Mouse (Mus musculus) monocyte, adult 5-6 weeks (primary cell): ENCODE data around the gene Sox13. TPM values are rescaled to one million over a fixed set of nuclear protein-coding genes. Genes with fewer than 3 reads are reported as not detected.
A peak's percentile ranks its signal among the peaks of the same experiment; 100 is the strongest.

Source experiments
- ATAC-seq: fragments of 153-309, 156-312 bp; replicated peaks from 2 replicates; pipeline ENCODE4 v1.8.0; 2017; ENCODE audit warnings: mild to moderate bottlenecking; ENCODE audit not compliant: low TSS enrichment, insufficient number of reproducible peaks, severe bottlenecking, poor library complexity, low FRiP score
- total RNA-seq: library from RNA; stranded (forward); fragments of 200-1000, 200-491, 200-594 nt; gene quantifications from 3 replicates; pipeline ENCODE4 v1.2.3, GENCODE M21; 2017

Sox13 gene
- total RNA-seq, 1 experiment from 2014 or later: not detected

- no peak for ATAC-seq
Measured at GRCm38 (mm10) chr1:133434018-133434755, 10.0 kb upstream of the Sox13 start.

- no peak for ATAC-seq
Measured at GRCm38 (mm10) chr1:133432566-133432965, 8.4 kb upstream of the Sox13 start.

- ATAC-seq: no peak
Measured at GRCm38 (mm10) chr1:133431133-133431532, 7.0 kb upstream of the Sox13 start.

GRCm38 (mm10) chr1:133424547-133425140 is 467 bp upstream of the Sox13 start:
- ATAC-seq: no peak

- ATAC-seq: no peak
Measured at GRCm38 (mm10) chr1:133423166-133423542, 1.0 kb downstream of the Sox13 start.

- no peak for ATAC-seq
Measured at GRCm38 (mm10) chr1:133422615-133423161, 1.5 kb downstream of the Sox13 start.

DNA sequence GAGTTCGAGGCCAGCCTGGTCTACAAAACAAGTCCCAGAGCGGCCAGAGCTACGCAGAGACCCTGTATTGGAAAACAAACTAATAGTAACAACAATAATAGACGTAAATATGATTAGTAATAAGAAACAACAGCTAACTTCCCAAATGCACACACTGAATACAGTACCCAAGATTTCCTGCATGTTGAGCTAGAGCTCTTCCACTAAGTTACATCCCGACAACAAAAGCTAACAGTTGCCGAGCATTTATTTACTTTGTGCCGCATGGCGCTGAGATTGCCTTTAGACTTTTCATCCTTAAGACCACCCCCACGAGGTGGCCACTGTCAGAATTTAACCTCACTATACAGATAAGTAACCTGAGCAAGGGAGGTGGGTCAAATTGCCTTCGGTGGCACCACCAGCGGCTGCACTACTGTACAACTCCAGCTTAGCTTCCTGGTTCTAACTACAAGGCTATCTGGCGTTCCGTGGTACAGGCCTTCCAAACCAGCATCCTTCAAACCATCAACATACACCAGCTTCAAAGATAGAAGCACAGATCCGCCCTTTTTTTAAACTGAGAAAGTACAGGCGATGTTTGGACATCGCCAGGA is 2.1 kb downstream of the Sox13 start:
- ATAC-seq: no peak

GRCm38 (mm10) chr1:133421061-133421460 is 3.1 kb downstream of the Sox13 start:
- no peak for ATAC-seq

- ATAC-seq: no peak
Measured at GRCm38 (mm10) chr1:133420491-133420890, 3.7 kb downstream of the Sox13 start.

DNA sequence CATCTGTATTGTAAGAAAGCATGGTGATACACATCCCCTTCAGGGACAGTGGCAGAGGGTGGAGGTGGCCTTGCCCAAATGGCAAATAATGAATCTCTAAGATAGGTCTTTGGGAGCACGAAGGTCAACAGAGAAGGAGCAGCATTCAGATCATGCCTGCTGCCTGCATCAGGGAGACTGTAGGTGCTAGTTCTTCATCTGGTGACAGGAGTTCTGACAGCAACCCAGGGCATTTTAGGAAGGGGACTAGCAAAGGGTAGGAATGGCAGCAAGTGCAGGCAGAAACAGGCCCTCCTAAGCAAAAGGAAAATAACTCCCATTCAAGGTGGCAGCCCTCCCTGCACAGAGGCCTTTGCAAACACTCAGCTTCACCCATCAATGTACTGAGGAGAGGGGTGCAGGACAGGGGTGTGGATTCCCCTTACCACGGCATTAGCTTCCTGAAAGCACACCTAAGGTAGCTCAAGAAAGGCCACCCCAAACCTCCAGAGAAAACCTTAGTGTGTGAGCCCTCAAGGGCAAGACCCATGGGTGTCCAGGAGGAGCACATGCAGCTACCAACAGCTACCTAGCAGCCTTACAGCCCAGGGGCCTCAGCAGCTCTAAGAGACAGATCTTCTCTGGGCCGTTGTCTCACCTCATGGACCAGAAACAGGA is 4.9 kb downstream of the Sox13 start:
- ATAC-seq: no peak

DNA sequence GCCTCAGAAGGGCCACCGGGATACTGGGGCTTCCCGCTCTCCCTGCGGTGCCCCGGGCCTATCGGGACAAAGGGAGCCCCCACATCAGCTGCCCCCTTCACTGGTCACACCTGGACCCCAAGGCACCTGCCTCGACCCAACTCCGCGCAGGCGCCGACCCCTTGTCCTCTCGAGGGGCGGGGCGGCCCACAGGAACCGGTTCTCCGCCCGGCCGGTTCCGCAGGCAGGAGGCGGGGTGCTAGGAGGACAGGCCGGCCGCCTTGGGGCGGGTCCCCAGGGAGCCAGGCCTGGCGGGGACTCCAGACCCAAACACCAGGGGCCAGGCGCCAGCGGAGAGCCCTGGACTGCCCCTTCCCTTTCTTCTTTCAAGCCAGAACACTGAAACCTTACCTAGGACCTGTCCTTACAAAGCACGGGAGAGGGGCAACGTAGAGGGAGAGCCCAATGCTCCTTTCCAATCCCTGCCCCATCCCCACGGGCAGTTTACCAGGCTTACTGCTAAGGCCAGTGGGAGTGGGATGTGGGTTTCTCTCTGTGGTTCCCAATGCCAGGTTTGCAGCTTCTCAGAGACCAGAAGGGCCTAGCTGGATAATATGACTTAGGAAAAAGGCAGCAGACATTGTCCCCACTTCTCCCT is 5.9 kb downstream of the Sox13 start:
- peak; percentile 54; the same call in 1 of the 2 replicates for ATAC-seq

- ATAC-seq: no peak
Measured at GRCm38 (mm10) chr1:133417539-133417938, 6.6 kb downstream of the Sox13 start.

GRCm38 (mm10) chr1:133417113-133417512 is 7.1 kb downstream of the Sox13 start:
- no peak for ATAC-seq

GRCm38 (mm10) chr1:133416472-133416871 is 7.7 kb downstream of the Sox13 start:
- no peak for ATAC-seq

DNA sequence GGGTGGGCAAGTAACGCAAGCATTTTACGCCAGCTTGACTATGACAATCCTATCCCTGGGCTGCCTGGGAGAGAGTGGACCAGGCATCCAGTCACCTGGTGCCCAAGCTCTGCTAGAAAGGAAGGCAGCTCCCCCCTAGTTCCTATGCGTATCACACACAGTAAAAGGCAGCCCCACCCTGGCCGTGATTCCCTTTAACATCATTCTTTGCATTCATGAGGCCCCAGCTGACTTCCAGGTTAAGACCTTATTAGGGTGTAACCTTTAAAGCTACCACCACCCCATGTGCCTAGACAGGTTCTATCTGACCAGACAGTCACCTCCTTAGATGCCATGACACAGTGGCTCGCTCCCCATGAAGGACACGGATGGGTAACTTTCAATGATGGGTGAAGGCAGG is 8.7 kb downstream of the Sox13 start:
- ATAC-seq: no peak

DNA sequence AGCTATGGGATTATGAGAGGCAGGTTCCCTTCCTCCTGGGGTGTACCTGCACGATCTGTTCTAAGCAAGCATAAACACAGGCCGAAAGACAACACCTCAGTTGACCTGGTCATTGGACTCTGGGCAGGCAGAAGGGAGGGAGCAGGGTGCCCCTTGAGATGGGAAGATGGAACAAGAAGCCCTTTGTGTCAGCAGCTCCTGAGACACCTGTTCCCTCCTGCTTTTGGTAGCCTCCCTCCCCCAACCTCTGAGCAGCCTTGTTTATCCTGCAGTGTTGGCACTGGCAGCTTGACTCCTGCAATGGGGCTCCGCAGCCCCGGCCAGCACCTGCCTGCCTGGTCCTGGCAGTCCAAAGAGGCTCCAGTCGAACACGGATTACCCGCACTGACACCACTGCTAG is 9.1 kb downstream of the Sox13 start:
- ATAC-seq: no peak

GRCm38 (mm10) chr1:133412941-133413340 is 11.2 kb downstream of the Sox13 start:
- ATAC-seq: no peak

GRCm38 (mm10) chr1:133411506-133412147 is 12.6 kb downstream of the Sox13 start:
- no peak for ATAC-seq
